Mouse (Mus musculus): ENCODE data around the gene Acap2.

GRCm38 (mm10) chr16:31235457-31236310, 34.6 kb upstream of the Acap2 start:
- TF ChIP-seq CTCF (IDR thresholded peaks at IDR 0.05; ENCODE audit: low read depth, low read length) (no peak), EP300 (IDR thresholded peaks at IDR 0.05; ENCODE audit: insufficient read depth, low read depth, low read length) (no peak), POLR2A (IDR thresholded peaks at IDR 0.05; ENCODE audit: insufficient read depth, low read length) (no peak)
